Mouse (Mus musculus) lung, postnatal 0 days (tissue): ENCODE results near the gene Prkg2.

ENCODE experiments used
- CTCF ChIP-seq: IDR thresholded peaks from 2 replicates; pipeline ENCODE4 v1.5.1; 2016; ENCODE audit warnings: antibody characterized with exemption, mild to moderate bottlenecking
- EP300 ChIP-seq: IDR thresholded peaks from 2 replicates; pipeline ENCODE4 v1.6.1; 2016; ENCODE audit warnings: antibody characterized with exemption, mild to moderate bottlenecking, control low read depth

DNA sequence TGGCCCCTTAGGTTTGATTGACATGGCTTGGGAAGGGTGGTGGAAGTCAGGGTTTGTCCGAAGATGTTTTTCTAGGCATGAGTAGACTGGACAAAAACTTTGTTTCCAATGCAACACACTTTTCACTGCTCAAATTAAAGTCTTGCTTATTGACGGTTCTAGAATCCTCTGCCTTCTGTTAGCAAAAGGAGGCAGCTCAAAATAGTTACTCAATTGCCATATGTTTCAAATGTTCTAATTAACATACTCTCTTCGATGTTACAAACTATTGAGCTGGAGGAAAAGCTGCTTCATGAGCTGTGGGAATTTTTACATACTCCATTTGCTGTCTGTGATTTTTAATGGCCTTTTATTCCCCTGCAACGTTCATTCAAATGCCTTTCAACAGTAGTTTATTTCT lies 39.0 kb downstream of the Prkg2 start:
- TF ChIP-seq CTCF = no peak
- no peak for TF ChIP-seq EP300
